Comparison of ENCODE assay signal across 26 mouse cellular contexts in the genomic region with DNA sequence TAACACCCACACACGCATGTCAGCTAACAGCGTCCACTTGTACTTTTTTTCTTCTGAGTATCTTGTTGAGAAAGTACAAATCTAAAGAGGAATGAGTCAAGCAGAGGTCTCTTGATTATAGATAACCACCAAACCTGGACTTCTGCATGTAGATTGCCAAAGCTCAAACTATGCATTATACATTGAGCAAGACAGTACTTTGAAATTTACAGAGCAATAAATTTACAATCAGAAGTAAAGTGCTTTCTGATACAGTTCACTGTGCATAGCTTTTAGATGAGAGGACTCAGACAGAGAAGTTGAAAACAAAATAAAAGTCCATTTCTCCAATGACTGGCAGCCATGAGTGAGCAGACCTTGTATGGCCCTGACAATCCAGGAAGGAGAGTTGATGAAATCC.
DNase-seq lines count a peak whose midpoint lies in the region; ATAC-seq and TF ChIP-seq lines count a peak whose summit lies in the region.
"Had no signal": no experiment of that assay in that cellular context is flagged by ENCODE, and none has a peak within 500 bp of the region (broad histone marks: within the 10 kb centered on the region; RNA-seq: fewer than 3 reads in every experiment).

No protein-coding gene starts in this region.

- no peaks in the 10 kb centered on the region for H3K4me1 ChIP-seq in intestine, embryonic 15.5 days (replicated peaks)
- H3K4me1 ChIP-seq in intestine, postnatal 0 days (replicated peaks; ENCODE audit: control insufficient read depth, insufficient read depth, low read length): 0 out of 2 replicates have a peak, but pooled peaks cover 3% of the 10 kb centered on the region
- H3K4me1 ChIP-seq: embryonic facial prominence, embryonic 10.5 days; embryonic facial prominence, embryonic 12.5 days; forebrain, embryonic 10.5 days; forebrain, embryonic 12.5 days had no signal

- no peak overlapping the region for H3K27ac ChIP-seq in intestine, embryonic 15.5 days
- no peak overlapping the region for H3K27ac ChIP-seq in intestine, postnatal 0 days (ENCODE audit: low read depth, low read length)
- H3K27ac ChIP-seq: embryonic facial prominence, embryonic 10.5 days; embryonic facial prominence, embryonic 12.5 days; forebrain, embryonic 10.5 days; forebrain, embryonic 12.5 days had no signal

- ATAC-seq in intestine, embryonic 15.5 days: peak; percentile 92
- peak; percentile 78 for ATAC-seq in intestine, postnatal 0 days
- ATAC-seq: CD4-positive, CD25-positive, alpha-beta regulatory T cell, adult 4 months; forebrain, embryonic 14.5 days; forebrain, embryonic 16.5 days had no signal

- no peak overlapping the region for H3K9ac ChIP-seq in intestine, embryonic 15.5 days
- H3K9ac ChIP-seq in intestine, postnatal 0 days (ENCODE audit: low read depth, low read length): no peak overlapping the region
- H3K9ac ChIP-seq: embryonic facial prominence, embryonic 12.5 days; forebrain, embryonic 12.5 days had no signal

- no peaks in the 10 kb centered on the region for H3K27me3 ChIP-seq in intestine, embryonic 15.5 days (replicated peaks)
- no peaks in the 10 kb centered on the region for H3K27me3 ChIP-seq in intestine, postnatal 0 days (replicated peaks; ENCODE audit: control insufficient read depth, insufficient read depth, low read length)
- H3K27me3 ChIP-seq: CH12.LX; embryonic facial prominence, embryonic 12.5 days; forebrain, embryonic 12.5 days had no signal

- WGBS in intestine, embryonic 15.5 days: 70% methylated on average over 2 of the region's 2 CpGs
- 39% methylated on average over 2 of the region's 2 CpGs for WGBS in intestine, postnatal 0 days

- no peaks in the 10 kb centered on the region for H3K36me3 ChIP-seq in intestine, embryonic 15.5 days
- no peaks in the 10 kb centered on the region for H3K36me3 ChIP-seq in intestine, postnatal 0 days (ENCODE audit: control insufficient read depth, insufficient read depth)
- H3K36me3 ChIP-seq: embryonic facial prominence, embryonic 10.5 days; embryonic facial prominence, embryonic 12.5 days; forebrain, embryonic 10.5 days; forebrain, embryonic 12.5 days; G1E had no signal

- DNase-seq in NIH3T3 (ENCODE audit: low read depth): peak; percentile 36
- no peak for DNase-seq in embryo, embryonic 9.5 days (ENCODE audit: extremely low spot score)
- DNase-seq in urinary bladder, adult 18-20 months (ENCODE audit: low spot score in 2 of 2): no peak
- DNase-seq: adrenal gland, adult 2 months; adrenal gland, postnatal 10 days; adrenal gland, postnatal 25 days; B cell, adult 2 months; cerebellum, adult 11 months; cerebellum, adult 18-20 months; cerebellum, adult 8-10 months; cerebellum, adult 9-11 months; cerebellum, postnatal 14 days; cerebellum, postnatal 36 days; embryo, embryonic 11 days had no signal

- H3K4me3 ChIP-seq in intestine, embryonic 15.5 days (replicated peaks): no peak overlapping the region
- no peak overlapping the region for H3K4me3 ChIP-seq in intestine, postnatal 0 days (ENCODE audit: low read depth, low read length)
- H3K4me3 ChIP-seq: embryonic facial prominence, embryonic 10.5 days; embryonic facial prominence, embryonic 12.5 days; erythroblast, embryonic 14.5 days; forebrain, embryonic 10.5 days; forebrain, embryonic 12.5 days had no signal

- H3K9me3 ChIP-seq in intestine, embryonic 15.5 days: no peaks in the 10 kb centered on the region
- H3K9me3 ChIP-seq in intestine, postnatal 0 days (ENCODE audit: control insufficient read depth): no peaks in the 10 kb centered on the region
- H3K9me3 ChIP-seq: embryonic facial prominence, embryonic 10.5 days; embryonic facial prominence, embryonic 12.5 days; forebrain, embryonic 10.5 days; forebrain, embryonic 12.5 days; G1E had no signal

- H3K4me2 ChIP-seq in intestine, embryonic 15.5 days (replicated peaks): no peak overlapping the region
- no peak overlapping the region for H3K4me2 ChIP-seq in intestine, postnatal 0 days (replicated peaks; ENCODE audit: low read depth)
- H3K4me2 ChIP-seq: embryonic facial prominence, embryonic 12.5 days; forebrain, embryonic 12.5 days had no signal

- TF ChIP-seq CTCF in intestine, postnatal 0 days (IDR thresholded peaks at IDR 0.05; ENCODE audit: low read depth): no peak
